ENCODE assay signal across 19 mouse cellular contexts in genomic region chr16:22406747-22407146, GRCm38 (mm10). TPM values are rescaled to one million over a fixed set of nuclear protein-coding genes. Genes with fewer than 3 reads are reported as not detected.
DNase-seq lines count a peak whose midpoint lies in the region; ATAC-seq and TF ChIP-seq lines count a peak whose summit lies in the region.
"Had no signal": no experiment of that assay in that cellular context is flagged by ENCODE, and none has a peak within 500 bp of the region (broad histone marks: within the 10 kb centered on the region; RNA-seq: fewer than 3 reads in every experiment).

No protein-coding gene starts in this region.

- no peak for DNase-seq in frontal cortex, adult 2 months (ENCODE audit: extremely low spot score in 1 of 2, low spot score in 1 of 2)
- DNase-seq in layer of hippocampus, adult 2 months (ENCODE audit: low spot score in 2 of 2), result no peak
- DNase-seq in layer of hippocampus, postnatal 36 days, result no peak
- DNase-seq in ES-E14 (ENCODE audit: low read depth, low spot score), result no peak
- DNase-seq in cerebellum, adult 9-10 months, result no peak
- DNase-seq: adrenal gland, postnatal 10 days; adrenal gland, postnatal 36 days; gastrocnemius, adult 2 months; gastrocnemius, postnatal 14 days; heart, adult 11 months; kidney, adult 8-10 months had no signal

- ATAC-seq in frontal cortex, adult (ENCODE audit: low TSS enrichment), result 0 out of 2 replicates have a peak, but pooled peaks have one; percentile 8
- ATAC-seq in erythroblast, adult 5-6 weeks (replicated peaks; ENCODE audit: low FRiP score, poor library complexity, severe bottlenecking), result no peak
- ATAC-seq: forebrain, embryonic 15.5 days; intestine, embryonic 15.5 days had no signal

- H3K9ac ChIP-seq in ES-E14 (ENCODE audit: insufficient read depth, low read depth, low read length, poor library complexity, severe bottlenecking), result peak overlapping the region; percentile 51; the same call in 1 of the 2 replicates
- H3K9ac ChIP-seq: forebrain, embryonic 12.5 days; forebrain, embryonic 15.5 days; hindbrain, embryonic 12.5 days; intestine, embryonic 15.5 days had no signal

- in situ Hi-C loops in ES-E14 (cut with MboI; ENCODE audit: low sequenced_read_pairs in 2 of 2, unreplicated experiment in 2 of 2), result loop anchor here in 1 of 2 experiments (25.0 kb wide), 1 partner anchor 706 kb away; the partner anchor contains the start of gene Eif4a2

- H3K9me3 ChIP-seq in E14TG2a.4 (ENCODE audit: low read length) (no peaks in the 10 kb centered on the region), ES-E14 (ENCODE audit: control insufficient read depth, insufficient read depth, low read depth, low read length) (no peaks in the 10 kb centered on the region)
- H3K9me3 ChIP-seq: forebrain, embryonic 12.5 days; forebrain, embryonic 15.5 days; hindbrain, embryonic 12.5 days; intestine, embryonic 15.5 days had no signal

- peaks cover 64% of the 10 kb centered on the region for H3K4me1 ChIP-seq in E14TG2a.4 (replicated peaks; ENCODE audit: low read depth, low read length)
- H3K4me1 ChIP-seq in ES-E14 (ENCODE audit: control insufficient read depth in 2 of 2, insufficient read depth in 2 of 2, low read length in 2 of 2, poor library complexity in 1 of 2), result peaks cover 2 to 17% of the 10 kb centered on the region in 2 experiments
- H3K4me1 ChIP-seq: forebrain, embryonic 12.5 days had no signal

- no peak overlapping the region for H3K4me3 ChIP-seq in layer of hippocampus, adult 2 months
- H3K4me3 ChIP-seq in E14TG2a.4 (replicated peaks; ENCODE audit: low read length), result peak overlapping the region; percentile 86
- H3K4me3 ChIP-seq in ES-E14 (ENCODE audit: insufficient read depth in 1 of 2, low read depth in 1 of 2, low read length in 2 of 2, poor library complexity in 1 of 2, severe bottlenecking in 1 of 2), result no peak overlapping the region
- H3K4me3 ChIP-seq: erythroblast, embryonic 14.5 days; forebrain, embryonic 12.5 days; forebrain, embryonic 15.5 days; gastrocnemius, adult 2 months; hindbrain, embryonic 12.5 days; intestine, embryonic 15.5 days had no signal

- no peak overlapping the region for H3K27ac ChIP-seq in layer of hippocampus, adult 2 months
- peak overlapping the region; percentile 93 for H3K27ac ChIP-seq in ES-E14 (ENCODE audit: insufficient read depth, low read depth, low read length, poor library complexity, severe bottlenecking)
- H3K27ac ChIP-seq: forebrain, embryonic 12.5 days; forebrain, embryonic 15.5 days; gastrocnemius, adult 2 months; hindbrain, embryonic 12.5 days; intestine, embryonic 15.5 days had no signal

- TF ChIP-seq CTCF in layer of hippocampus, adult 2 months (conservative IDR thresholded peaks at IDR 0.05), result 0 out of 2 replicates have a peak, but pooled peaks have one; percentile 2
- TF ChIP-seq CTCF in E14TG2a.4 (conservative IDR thresholded peaks at IDR 0.05; ENCODE audit: low read length), result no peak

- H3K27me3 ChIP-seq in E14TG2a.4 (ENCODE audit: insufficient read depth, low read length), result no peaks in the 10 kb centered on the region
- H3K27me3 ChIP-seq: forebrain, embryonic 12.5 days; forebrain, embryonic 15.5 days; hindbrain, embryonic 12.5 days; intestine, embryonic 15.5 days had no signal

- peaks cover 77% of the 10 kb centered on the region for H3K36me3 ChIP-seq in E14TG2a.4 (ENCODE audit: insufficient read depth, low read length)
- peaks cover 49% of the 10 kb centered on the region for H3K36me3 ChIP-seq in ES-E14 (ENCODE audit: control insufficient read depth, insufficient read depth, low read length, poor library complexity, severe bottlenecking)
- H3K36me3 ChIP-seq: forebrain, embryonic 12.5 days; forebrain, embryonic 15.5 days; hindbrain, embryonic 12.5 days; intestine, embryonic 15.5 days had no signal

TF ChIP-seq in ES-E14, 5 proteins besides CTCF, POLR2A, EP300 and RAD21:
- TF ChIP-seq ZNF384 (IDR thresholded peaks at IDR 0.05; ENCODE audit: low read depth, low read length) (no peak), ZC3H11A (IDR thresholded peaks at IDR 0.05; ENCODE audit: borderline replicate concordance, low read depth, low read length) (no peak), MAFK (IDR thresholded peaks at IDR 0.05; ENCODE audit: insufficient read depth, low read depth, low read length) (no peak), HCFC1 (IDR thresholded peaks at IDR 0.05; ENCODE audit: borderline replicate concordance, insufficient read depth, low read length) (no peak), CHD2 (IDR thresholded peaks at IDR 0.05; ENCODE audit: low read depth, low read length) (no peak)

RNA-seq across cellular contexts. Expression of gene Etv5, which starts 32.8 kb away (rescaled TPM):
- 55.9 and 57.6 TPM in 2 replicates for polyA plus RNA-seq in frontal cortex, adult 2 months (2012; rRNA removed)
- 10 to 100 TPM; 44.8 to 45.4 TPM for total RNA-seq in layer of hippocampus, adult 2 months (2021)
- total RNA-seq in layer of hippocampus, postnatal 36 days (2021), result 10 to 100 TPM; 47.5 to 49.4 TPM
- total RNA-seq in ES-E14 (2012; rRNA removed), result 136 and 147 TPM in 2 replicates
- 0.42 TPM in 1 of 2 replicates, not detected in the other for total RNA-seq in erythroblast, adult 5-6 weeks (2015; ENCODE audit: low replicate concordance)
- 0.77 and 3.1 TPM in 2 replicates for total RNA-seq in erythroblast, adult 5-6 weeks (2017; ENCODE audit: low replicate concordance)

Comparison
In these comparisons a context has a peak if more than half of its experiments do, and no peak if none do; other contexts are left out.
1. RNA of gene Etv5, which starts 32.8 kb away (total RNA-seq): 136 to 147 TPM in ES-E14, 47.5 to 49.4 TPM in layer of hippocampus, postnatal 36 days and 44.8 to 45.4 TPM in layer of hippocampus, adult 2 months; 0.42 to 3.1 TPM in erythroblast, adult 5-6 weeks; every median in the first group is over 10 times any median in the second.